Mouse (Mus musculus) 3T3-L1 (cell line): ENCODE measurements around the gene Gpn2.
A peak's percentile ranks its signal among the peaks of the same experiment; 100 is the strongest.

Experiments
- DNase-seq: peaks from one replicate; pipeline ENCODE4 v3.0.0-alpha.2; 2015; ENCODE audit warnings: low read depth, low spot score

Gene Gpn2

DNA sequence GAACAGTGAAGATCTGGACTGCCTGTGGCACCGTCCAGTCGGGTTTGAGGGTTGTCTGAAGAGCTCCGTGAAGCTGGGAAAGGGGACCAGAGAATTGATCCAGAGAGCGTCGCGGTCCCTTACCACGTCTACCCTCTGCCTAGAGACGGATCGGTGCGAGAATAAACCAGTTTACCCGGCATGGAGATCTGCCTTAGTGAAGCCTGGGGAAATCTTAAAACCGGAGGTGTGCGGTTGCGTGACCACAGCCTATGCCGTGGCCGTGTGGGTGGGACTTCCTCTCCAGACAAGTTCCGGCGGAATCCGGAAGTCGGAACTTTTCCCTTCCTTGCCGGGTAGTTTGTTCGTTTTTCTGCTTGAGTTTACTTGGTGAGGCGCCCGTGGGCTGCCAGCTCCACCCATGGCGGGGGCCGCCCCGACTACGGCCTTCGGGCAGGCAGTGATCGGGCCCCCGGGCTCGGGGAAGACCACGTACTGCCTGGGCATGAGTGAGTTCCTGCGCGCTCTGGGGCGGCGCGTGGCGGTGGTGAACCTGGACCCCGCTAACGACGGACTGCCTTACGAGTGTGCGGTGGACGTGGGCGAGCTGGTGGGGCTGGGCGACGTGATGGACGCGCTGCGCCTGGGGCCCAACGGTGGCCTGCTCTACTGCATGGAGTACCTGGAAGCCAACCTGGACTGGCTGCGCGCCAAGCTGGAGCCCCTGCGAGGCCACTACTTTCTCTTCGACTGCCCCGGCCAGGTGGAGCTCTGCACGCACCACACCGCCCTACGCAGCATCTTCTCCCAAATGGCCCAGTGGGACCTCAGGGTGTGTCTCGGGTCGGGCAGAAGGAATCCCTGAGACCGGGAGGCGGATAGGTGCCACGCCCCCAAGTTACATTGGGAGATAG is at the start of gene Gpn2:
Gene Gpn2 (plus strand): TSS at position 304 of the 893 bp plus-strand sequence.
- DNase-seq = peak; percentile 90

DNA sequence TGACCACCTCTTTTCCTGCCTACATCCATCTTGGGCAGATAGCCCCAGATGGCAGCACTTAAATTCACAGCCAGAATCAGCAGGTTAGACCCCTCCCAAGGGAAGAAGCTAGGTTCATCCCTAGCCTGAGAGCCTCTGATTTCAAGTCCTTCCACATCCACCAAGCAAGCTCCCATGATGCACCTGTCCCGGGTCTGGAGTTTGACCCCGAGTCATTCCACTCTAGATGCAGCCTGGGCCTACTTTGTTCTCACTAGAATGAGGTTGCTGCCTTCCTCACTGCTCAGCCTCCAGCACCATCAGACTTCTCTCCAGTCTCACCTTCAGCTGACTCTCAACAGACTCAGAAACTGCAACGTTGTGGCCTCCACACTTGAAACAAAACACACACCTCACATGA is 48.1 kb upstream of the Gpn2 start:
- no peak for DNase-seq

DNA sequence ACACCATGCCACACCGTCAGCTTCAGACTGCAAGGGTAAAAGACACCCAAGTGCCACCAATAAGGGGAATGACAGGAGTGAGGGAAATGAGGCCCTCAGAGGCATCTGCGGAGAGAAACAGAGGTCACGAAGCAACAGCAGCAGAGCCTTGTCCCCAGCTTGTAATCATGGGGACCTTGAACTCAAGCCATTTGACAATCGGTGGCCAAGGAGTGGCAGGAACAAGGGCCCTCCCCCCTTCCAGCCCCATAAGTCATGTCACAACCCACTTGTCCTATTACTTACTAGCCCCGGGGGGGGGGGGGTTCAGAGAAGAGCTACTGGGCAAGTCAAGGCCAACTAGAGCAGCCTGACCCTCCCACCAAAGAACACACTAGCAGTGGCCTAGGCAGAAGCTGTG is 47.5 kb upstream of the Gpn2 start:
- DNase-seq = no peak

DNA sequence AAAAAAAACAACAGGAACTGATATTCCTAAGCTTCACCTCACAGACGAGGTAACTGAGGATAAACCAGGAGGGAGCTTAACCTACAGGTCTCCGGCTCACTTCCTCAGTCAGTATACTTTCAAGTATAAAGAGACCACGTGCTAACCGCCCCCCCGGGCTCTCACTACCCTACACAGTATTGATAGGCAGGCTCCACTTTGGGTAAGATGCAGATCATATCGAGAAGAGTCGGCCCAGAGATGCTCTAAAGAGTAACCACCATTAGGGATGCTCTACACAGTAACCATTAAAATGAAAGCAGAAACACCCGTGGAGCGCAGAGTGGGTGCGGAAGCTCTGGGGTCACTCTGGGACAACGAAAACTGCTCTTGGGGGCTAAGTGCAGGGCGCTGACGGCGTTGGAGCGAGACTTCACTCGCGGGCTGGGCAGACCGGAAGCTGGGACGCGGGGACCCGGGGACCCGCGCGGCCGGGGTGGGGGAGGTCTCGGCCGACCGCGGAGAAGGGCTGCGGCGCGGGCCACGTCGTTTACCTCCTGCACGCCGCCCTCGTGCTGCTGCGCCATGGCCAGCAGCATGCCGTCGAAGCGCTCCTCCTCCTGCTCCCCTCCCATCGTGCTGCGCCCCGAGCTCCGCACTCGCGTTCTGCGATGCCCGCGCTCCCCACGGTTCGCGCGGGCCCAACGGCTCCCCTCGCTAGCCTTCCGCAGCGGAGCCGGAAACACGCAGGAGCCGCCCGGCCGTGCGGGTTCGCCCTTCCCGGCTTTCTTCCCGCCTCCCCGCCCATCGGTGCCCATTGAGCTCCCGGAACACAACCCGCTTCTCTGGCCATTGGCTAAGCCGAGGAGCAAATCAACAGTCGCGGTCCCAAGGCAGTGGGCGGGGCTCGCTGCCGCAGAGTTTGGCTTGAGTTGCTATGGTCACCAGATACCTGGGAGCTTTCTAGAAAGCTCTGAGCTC is 38.6 kb upstream of the Gpn2 start, which contains the start of gene Nudc:
Gene Nudc (minus strand): TSS at position 725 of the 960 bp plus-strand sequence.
- peak; percentile 97 for DNase-seq

DNA sequence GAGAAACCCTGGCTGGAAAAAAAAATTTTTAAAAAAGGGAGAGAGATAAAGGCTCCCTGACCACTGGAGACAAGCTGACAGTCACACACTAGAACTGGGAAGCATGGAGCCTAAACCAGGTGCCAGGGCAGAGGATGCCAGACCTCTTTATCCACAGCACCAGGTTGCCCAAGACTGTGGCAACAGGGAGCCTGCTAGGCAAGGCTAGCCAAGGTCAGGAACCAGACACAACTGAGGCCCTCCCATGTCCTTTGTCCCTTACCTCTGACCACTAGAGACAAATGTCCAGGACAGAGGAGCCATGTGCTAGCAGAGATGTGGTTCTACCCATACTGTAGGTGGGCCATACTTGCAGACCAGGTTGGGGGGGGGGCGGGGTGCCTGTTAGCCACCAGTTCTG is 32.1 kb upstream of the Gpn2 start:
- no peak for DNase-seq

DNA sequence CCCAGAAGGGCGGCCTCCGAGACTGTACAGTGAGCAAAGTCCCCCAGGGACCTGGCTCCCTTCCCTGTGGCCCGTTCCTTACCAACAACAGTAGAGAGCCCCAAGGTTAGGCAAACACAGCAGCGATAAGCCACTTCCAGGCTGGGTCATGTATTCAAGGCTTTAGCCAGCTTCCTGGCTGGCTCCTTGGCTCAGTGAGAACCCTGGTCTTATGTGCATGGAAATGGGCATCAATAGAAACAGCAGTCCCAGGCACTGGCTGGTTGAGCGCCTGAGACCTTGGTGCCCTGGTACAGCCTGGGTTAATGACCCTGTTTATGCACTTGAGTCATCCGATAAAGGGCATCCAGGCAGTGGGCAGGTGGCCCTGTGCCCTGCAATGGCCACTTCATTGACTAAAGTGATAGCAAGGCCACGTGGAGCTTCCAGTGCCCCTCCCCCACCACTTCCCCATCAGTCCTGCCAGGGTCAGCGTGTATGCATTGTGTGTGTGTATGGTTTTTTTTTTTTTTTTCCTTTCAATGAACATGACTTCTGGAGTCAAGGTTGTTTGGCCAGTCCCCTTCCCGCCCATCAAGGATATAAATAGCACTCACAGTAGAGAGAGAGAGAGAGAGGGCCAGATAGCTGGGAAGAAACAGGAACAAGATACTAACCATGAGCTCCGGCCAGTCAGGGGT is 31.3 kb upstream of the Gpn2 start, which contains the start of gene Nr0b2:
Gene Nr0b2 (plus strand): TSS at position 609 of the 680 bp plus-strand sequence.
- DNase-seq = no peak

DNA sequence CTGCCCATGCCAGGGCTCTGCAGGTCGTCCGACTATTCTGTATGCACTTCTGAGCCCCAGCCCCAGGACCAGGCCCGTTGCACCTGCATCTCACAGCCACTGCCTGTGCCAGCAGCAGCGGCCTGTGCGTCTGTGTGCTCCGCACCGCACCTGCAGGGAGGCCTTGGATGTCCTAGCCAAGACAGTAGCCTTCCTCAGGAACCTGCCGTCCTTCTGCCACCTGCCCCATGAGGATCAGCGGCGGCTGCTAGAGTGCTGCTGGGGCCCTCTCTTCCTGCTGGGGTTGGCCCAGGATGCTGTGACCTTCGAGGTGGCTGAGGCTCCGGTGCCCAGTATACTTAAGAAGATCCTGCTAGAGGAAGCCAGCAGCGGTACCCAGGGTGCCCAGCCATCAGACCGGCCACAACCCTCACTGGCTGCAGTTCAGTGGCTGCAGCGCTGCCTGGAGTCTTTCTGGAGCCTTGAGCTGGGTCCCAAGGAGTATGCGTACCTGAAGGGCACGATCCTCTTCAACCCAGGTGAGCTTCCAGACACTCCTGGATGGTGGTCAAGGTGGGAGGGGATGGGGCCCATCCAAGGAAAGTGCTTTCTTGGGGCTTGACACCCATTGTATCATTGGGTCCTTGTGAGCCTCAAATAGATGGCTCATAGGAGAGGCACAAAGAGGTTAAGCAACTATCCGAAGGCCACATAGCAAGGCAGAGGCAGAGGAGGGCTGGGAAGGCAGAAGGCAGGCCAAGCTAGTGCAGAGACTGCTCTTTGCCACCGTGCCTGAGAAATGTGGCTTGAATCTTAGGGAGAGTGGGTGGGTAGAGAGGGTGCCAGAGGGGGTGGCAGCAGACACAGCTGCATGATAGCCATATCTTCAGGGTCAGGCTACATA is 30.5 kb upstream of the Gpn2 start:
- DNase-seq = no peak

DNA sequence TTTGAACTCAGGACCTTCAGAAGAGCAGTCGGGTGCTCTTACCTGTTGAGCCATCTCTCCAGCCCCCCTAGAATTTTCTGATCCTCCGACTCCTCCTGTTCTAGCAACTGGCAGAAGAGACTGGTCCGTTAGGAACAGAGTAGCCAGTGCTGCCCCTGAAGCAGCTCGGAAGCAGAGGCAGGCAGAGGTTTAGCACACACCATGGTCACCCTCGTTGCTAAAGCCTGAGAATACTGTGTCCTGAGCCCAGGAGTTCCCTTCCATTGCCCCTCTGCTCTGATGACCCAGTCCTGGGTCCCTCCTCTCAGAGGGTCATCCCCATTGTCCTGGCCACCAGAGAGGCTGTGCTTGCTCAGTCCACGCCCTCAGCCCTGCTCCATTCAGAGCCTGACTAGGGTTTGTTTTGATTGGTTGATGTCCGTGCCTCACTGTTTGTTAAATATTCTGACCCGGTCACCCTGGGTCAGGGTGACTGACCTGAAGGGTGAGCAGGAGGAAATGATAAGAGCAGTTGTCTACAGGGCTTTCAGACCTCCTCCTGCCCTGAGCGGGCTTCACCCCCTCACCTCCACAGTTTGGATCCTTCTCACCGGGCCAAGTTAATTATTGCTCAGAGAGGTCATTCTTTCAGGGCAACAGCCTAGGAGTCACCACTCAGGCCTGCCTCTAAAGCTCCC is 27.0 kb upstream of the Gpn2 start:
- no peak for DNase-seq

DNA sequence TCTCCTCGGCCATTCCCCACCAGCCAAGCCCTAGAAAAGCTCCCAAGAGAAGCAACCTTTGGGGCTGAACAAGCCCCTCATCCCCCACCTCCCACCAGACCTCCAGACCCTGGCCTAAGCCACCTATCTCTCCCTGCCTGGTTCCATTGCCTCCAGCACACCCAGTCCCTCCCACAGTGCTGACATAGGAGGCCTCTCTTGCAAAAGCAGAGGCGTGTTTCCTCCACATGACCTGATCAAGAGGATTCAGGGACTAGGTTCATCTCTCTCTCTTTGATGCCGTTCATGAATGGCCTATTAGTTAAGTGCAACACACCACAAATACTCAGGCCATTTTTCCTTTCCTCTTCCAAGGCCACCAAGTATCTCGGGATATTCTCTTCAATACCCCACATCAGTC is 24.3 kb upstream of the Gpn2 start:
- DNase-seq = no peak

DNA sequence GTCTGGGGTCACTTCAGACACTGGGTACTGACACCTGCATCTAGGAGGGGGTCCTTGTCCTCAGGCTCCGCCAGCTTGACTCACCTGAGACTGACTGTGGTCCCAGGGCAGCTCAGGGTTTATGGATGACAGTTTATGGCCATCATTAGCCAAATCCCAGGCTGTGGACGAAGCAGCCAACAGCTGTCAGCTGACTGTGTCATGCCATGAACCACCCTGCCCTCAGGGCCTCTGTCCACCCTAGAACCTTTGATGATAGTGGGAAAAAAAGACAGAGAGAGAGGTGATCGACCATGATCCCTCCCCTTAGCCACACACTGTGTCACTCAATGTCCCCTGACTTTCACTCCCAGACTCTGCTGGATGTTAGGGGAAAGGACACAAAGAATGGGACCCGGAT is 22.5 kb upstream of the Gpn2 start:
- DNase-seq = no peak

DNA sequence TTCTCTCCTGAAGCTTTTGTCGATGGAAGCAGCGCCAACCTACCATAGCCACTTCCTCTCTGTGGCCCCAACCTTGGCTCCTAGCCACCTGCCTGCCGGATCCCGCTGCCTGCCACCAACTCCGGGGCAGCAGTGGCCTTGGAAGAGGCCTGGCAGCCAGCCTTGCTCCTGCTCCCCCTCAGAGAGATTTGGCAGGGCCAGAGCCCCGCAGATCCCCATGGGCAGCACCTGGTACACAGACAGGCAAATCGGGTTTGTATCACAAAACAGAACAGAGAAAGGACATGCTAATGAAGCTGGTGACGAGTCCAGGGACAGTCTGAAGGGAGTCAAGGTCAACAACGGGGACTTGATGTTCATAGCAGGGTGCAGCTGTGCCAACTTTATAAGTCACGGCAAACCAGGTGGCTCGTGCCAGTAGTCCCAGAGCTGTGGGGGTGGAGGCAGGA is 21.0 kb upstream of the Gpn2 start:
- DNase-seq = no peak

DNA sequence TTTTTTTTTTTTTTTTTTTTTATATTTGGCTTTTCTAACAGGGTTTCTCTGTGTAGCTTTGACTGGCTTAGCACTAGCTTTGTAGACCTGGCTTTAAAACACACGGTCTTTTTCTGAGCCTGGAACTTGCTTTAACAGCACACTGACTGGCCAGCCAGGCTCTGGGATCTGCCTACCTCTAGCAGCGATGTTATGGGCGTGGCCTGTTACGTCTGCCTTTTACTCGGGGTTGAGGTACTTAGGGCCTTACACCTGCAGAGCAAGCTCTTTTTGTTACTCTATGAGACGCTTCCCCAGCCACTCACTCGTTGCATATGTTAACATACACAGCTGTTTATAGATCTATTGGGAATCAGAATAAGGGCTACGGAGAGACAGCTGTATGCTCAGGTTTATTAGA is 16.9 kb upstream of the Gpn2 start:
- DNase-seq = no peak

DNA sequence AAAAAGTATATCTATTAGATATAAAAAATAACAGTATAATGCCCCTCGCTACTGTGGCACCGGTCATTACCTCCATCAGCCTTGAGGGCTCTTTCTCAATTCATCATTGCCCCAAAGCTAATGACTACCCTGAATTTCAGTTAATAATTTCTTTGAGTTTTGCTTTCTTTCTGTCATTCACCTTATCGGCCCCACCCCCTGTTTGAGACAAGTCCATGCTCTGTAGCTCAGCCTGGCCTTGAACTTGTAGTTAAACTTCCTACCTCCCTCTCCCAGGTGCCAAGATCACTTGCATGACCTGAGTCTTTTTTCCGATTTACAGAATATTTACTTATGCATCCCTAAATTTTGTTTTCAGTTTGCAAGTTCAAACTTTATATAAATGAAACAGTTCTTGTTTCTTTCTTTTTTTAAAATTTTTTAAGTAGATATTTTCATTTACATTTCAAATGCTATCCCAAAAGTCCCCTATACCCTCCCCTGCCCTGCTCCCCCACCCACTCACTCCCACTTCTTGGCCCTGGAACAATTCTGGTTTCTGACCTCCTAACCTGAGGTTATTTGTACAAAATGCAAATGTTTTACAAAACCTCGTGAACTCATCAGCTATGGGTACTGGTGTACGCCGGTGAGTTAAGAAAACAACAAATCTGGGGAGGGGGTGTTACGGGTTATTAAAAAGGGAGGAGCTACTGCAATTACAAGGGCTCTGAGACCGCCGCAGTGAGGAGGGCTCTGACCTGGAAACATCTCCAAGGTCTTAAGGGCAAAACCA is 14.7 kb upstream of the Gpn2 start:
- no peak for DNase-seq

DNA sequence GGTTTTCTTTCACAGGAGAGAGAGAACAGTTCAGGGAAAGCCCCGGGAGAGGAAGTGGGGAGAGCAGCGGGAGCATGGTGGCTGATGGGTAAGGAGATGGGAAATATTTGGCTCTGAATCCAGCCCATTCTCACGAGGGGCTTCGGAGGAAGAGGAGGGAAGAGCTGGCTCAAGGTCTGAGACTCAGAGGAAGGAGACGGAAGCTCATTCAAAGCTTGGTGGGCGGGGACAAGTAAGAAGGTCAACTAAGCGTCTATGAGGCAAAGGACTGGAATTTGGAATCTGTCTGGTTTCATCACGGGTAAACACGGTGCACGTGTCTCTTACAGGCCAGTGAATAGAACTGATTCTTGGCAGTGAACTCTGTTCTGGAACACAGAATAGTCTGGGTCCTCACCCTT is 14.1 kb upstream of the Gpn2 start:
- peak; percentile 64 for DNase-seq

DNA sequence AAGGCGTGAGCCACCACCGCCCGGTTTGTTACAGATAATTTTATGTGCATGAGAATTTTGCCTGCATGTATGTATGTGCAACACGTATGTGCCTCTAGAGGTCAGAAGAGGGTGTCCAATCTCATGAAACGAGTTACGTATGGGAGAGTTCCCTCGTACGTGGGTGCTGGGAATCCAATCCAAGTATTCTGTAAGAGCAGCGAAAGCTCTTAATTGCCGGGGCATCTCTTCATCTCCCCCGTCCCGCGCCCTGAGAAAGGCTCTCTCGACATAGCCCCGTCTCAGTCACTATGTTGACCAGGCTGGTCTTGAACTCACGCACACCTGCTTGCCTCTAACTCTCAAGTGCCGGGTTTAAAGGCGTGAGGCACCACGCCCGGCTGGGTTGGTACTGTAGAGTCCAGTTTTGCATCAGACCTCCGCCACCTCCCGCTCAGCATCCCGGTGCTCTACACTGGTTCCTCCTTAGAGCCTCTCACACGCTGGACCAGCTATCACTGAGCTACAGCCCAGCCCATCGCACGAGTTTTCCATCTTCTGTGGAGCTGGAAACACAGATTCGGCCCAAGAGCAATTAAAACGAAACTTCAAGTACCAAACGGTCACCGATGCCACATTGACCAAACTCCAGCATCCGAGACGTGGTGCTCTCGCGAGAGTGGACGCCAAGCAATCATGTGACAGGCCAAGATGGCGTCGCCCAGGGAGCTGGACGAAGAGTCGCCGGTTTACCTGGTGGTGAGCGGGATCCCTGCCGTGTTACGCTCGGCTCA is 9.9 kb upstream of the Gpn2 start, which contains the start of gene Gpatch3:
Gene Gpatch3 (plus strand): TSS at position 676 of the 773 bp plus-strand sequence.
- DNase-seq = peak; percentile 96

DNA sequence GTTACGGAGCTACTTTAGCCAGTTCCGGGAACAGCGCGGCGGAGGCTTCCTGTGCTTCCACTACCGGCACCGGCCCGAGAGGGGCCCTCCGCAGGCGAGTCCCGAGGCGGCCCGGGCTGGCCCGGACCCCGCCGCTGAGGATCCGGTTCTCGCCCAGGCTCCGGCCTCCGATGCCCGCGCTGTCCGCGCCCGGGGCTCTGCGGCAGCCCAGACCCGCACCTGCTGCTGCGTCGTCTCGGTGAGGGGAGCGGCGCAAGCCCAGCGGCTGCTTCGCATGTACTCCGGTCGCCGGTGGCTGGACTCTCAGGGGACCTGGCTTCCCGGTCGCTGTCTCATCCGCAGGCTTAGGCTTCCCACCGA is 9.3 kb upstream of the Gpn2 start:
- DNase-seq = no peak

DNA sequence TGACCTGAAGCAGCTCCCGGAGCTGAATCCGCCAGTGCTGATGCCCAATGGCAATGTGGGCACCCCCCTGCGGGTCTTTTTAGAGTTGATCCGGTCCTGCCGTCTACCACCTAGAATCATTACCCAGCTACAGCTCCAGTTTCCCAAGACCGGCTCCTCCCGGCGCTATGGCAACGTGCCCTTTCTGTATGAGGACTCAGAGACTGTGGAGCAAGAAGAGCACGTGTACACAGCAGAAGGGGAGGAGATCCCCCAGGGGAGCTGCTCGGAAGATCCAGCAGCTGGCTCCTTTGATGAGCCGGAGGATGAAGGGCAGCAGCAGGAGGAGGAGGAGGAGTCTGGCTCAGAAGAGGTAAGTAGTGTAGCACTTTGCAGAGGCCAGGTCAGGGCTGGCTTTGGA is 6.2 kb upstream of the Gpn2 start:
- no peak for DNase-seq

DNA sequence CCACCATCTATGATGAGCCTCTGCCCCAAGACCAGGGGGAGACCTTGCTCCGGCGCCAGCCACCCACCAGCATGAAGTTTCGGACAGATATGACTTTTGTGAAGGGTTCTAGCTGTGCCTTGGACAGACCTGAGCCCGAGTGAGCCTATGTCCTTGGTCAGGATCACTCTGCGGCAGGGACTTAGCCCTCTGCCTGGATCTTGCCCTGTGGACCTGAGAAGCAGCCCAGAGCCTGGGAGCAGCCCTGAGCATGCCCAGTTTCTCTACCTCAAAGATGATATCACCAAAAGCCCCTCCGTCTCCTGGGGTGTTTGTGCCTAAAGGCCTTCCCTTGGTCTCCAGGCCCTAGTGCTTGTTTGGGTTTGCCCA is 488 bp upstream of the Gpn2 start:
- no peak for DNase-seq

DNA sequence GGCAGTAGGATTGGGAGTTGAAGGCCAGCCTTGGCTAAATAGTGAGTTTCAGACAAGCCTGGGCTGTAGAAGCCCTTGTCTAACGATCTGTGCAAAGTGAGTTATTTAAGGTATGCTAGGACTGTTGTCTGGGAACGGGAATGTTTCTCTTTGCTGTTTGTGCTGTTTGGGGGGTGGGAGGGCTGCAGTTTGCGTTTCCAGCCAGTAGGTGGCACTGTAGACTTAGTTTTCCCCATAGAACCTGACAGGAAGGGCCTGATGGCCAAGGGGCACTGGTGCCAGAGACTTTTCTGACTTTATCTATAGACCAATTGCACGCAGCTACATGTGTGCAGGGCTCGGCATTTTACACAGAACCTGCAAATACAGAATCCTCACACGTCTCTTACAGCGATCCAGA is 8.4 kb downstream of the Gpn2 start:
- DNase-seq = peak; percentile 68
